Mouse (Mus musculus) midbrain, postnatal 0 days (tissue): Measurements from ENCODE around the gene Rnf31. TPM values are rescaled to one million over a fixed set of nuclear protein-coding genes. Genes with fewer than 3 reads are reported as not detected.
A peak's percentile ranks its signal among the peaks of the same experiment; 100 is the strongest.

ENCODE experiments used
- ATAC-seq: fragments of 200-750 bp; cut with Nextera tagmentation; 2 replicates; pipeline ENCODE4 v1.8.0; 2017; ENCODE audit warnings: moderate number of reproducible peaks, mild to moderate bottlenecking, moderate TSS enrichment, moderate library complexity; ENCODE audit not compliant: low FRiP score
- DNase-seq: peaks from one replicate; pipeline ENCODE4 v3.0.0-alpha.2; 2015; ENCODE audit warnings: low spot score
- H3K27ac ChIP-seq: fragments of 300-500 bp; sonication (generic); 2 replicates; pipeline ENCODE4 v1.5.1; 2014; ENCODE audit warnings: low read depth, mild to moderate bottlenecking, low read length, mixed read lengths
- H3K27me3 ChIP-seq: fragments of 300-500 bp; sonication (generic); 2 replicates; pipeline ENCODE4 v1.6.1; 2014; ENCODE audit warnings: low read length, control low read depth, mixed read lengths; ENCODE audit not compliant: insufficient read depth
- H3K36me3 ChIP-seq: fragments of 300-500 bp; sonication (generic); 2 replicates; pipeline ENCODE4 v1.6.1; 2014; ENCODE audit warnings: low read length, control low read depth, mixed read lengths; ENCODE audit not compliant: insufficient read depth
- H3K4me1 ChIP-seq: fragments of 300-500 bp; sonication (generic); 2 replicates; pipeline ENCODE4 v1.6.1; 2014; ENCODE audit warnings: mild to moderate bottlenecking, control low read depth, antibody characterized with exemption, low read length, mixed read lengths; ENCODE audit not compliant: insufficient read depth
- H3K4me2 ChIP-seq: fragments of 300-500 bp; sonication (generic); 2 replicates; pipeline ENCODE4 v1.6.1; 2014; ENCODE audit warnings: low read depth, mild to moderate bottlenecking, low read length, mixed read lengths; ENCODE audit not compliant: poor library complexity, severe bottlenecking
- H3K4me3 ChIP-seq: fragments of 300-500 bp; sonication (generic); 2 replicates; pipeline ENCODE4 v1.5.1; 2014; ENCODE audit warnings: low read depth, mild to moderate bottlenecking, low read length, moderate library complexity
- H3K9ac ChIP-seq: fragments of 300-500 bp; sonication (generic); replicated peaks from 2 replicates; pipeline ENCODE4 v1.6.1; 2014; ENCODE audit warnings: mild to moderate bottlenecking, low read length, moderate library complexity, mixed read lengths; ENCODE audit not compliant: poor library complexity, severe bottlenecking
- H3K9me3 ChIP-seq: fragments of 300-500 bp; sonication (generic); 2 replicates; pipeline ENCODE4 v1.6.1; 2016; ENCODE audit warnings: low read length, control low read depth
- CTCF ChIP-seq: IDR thresholded peaks from 2 replicates; pipeline ENCODE4 v1.5.1; 2016; ENCODE audit warnings: antibody characterized with exemption, mild to moderate bottlenecking
- WGBS: fragments of 180-500 bp; shearing (Covaris S2); extraction: QIAGEN DNeasy Blood & Tissue Kit; methylation state at CpG from one replicate; pipeline ENCODE4 v1.1.7; 2014; 5-methylcytosine and 5-hydroxymethylcytosine counted together
- polyA plus RNA-seq: library from polyadenylated mRNA; unstranded; fragments of >200 nt; fragmentation: Nextera tagmentation; extraction: Ambion mirVana; gene quantifications from 2 replicates; pipeline ENCODE4 v1.2.1, GENCODE M21; 2015
- total RNA-seq: library from RNA; depleted of rRNA; stranded (reverse); fragments of >200 nt; gene quantifications from 2 replicates; pipeline ENCODE4 v1.2.3, GENCODE M21; 2014

Gene Rnf31
- total and polyA plus RNA-seq, 2 experiments from 2014 or later, result 20.4 to 26.7 TPM

- H3K27me3 ChIP-seq, result no peaks in the 10 kb centered on the region
- peak; percentile 55 for DNase-seq
- 64% methylated on average over 13 of the region's 13 CpGs for WGBS
- H3K4me3 ChIP-seq, result no peak overlapping the region
- peaks cover 58% of the 10 kb centered on the region for H3K36me3 ChIP-seq
- H3K9ac ChIP-seq, result no peak overlapping the region
- no peak for TF ChIP-seq CTCF
- no peaks in the 10 kb centered on the region for H3K9me3 ChIP-seq
- H3K4me2 ChIP-seq, result no peak overlapping the region
- peaks cover 9% of the 10 kb centered on the region; the same call in 1 of the 2 replicates for H3K4me1 ChIP-seq
- no peak overlapping the region for H3K27ac ChIP-seq
- ATAC-seq, result no peak
Observed at GRCm38 (mm10) chr14:55596036-55596690, 4.7 kb downstream of the Rnf31 start.

- H3K36me3 ChIP-seq, result peaks cover 83% of the 10 kb centered on the region
- DNase-seq, result no peak
- no peak overlapping the region for H3K4me2 ChIP-seq
- H3K9ac ChIP-seq, result no peak overlapping the region
- no peaks in the 10 kb centered on the region for H3K4me1 ChIP-seq
- H3K27me3 ChIP-seq, result no peaks in the 10 kb centered on the region
- H3K27ac ChIP-seq, result no peak overlapping the region
- ATAC-seq, result no peak
- no peak for TF ChIP-seq CTCF
- 94% methylated on average over 21 of the region's 21 CpGs for WGBS
- H3K9me3 ChIP-seq, result no peaks in the 10 kb centered on the region
- no peak overlapping the region for H3K4me3 ChIP-seq
Observed at GRCm38 (mm10) chr14:55598521-55599390, 7.2 kb downstream of the Rnf31 start.

GRCm38 (mm10) chr14:55603271-55603632 lies 11.7 kb downstream of the Rnf31 start, which contains the start of gene Irf9:
Gene Irf9, plus strand, starts transcription at chr14:55603571.
- peaks cover 73% of the 10 kb centered on the region for H3K36me3 ChIP-seq
- peak within 1 kb of the TSS; percentile 29 for H3K4me3 ChIP-seq
- H3K4me2 ChIP-seq, result peak within 1 kb of the TSS; percentile 52
- H3K9ac ChIP-seq, result peak within 1 kb of the TSS; percentile 51; the same call in 1 of the 2 replicates
- 88% methylated on average over 7 of the region's 7 CpGs for WGBS
- DNase-seq (no peak), ATAC-seq (no peak)
- H3K27ac ChIP-seq, result peak within 1 kb of the TSS; percentile 68
- no peaks in the 10 kb centered on the region for H3K9me3 ChIP-seq
- H3K27me3 ChIP-seq, result no peaks in the 10 kb centered on the region
- TF ChIP-seq CTCF, result no peak
- no peaks in the 10 kb centered on the region for H3K4me1 ChIP-seq

- ATAC-seq (peak; percentile 90), DNase-seq (peak; percentile 91)
- Histone ChIP-seq H3K4me3 (peak overlapping the region; percentile 29), H3K9ac (peak overlapping the region; percentile 51; the same call in 1 of the 2 replicates), H3K9me3 (no peaks in the 10 kb centered on the region), H3K4me1 (no peaks in the 10 kb centered on the region), H3K27ac (peak overlapping the region; percentile 68), H3K27me3 (no peaks in the 10 kb centered on the region), H3K36me3 (peaks cover 73% of the 10 kb centered on the region), H3K4me2 (peak overlapping the region; percentile 52)
- WGBS, result 18% methylated on average over 19 of the region's 19 CpGs
- peak; percentile 95 for TF ChIP-seq CTCF
Observed at GRCm38 (mm10) chr14:55603633-55604576, 12.4 kb downstream of the Rnf31 start.

GRCm38 (mm10) chr14:55604823-55605222 lies 13.3 kb downstream of the Rnf31 start:
- Histone ChIP-seq H3K4me1 (no peaks in the 10 kb centered on the region), H3K9me3 (no peaks in the 10 kb centered on the region), H3K27me3 (no peaks in the 10 kb centered on the region), H3K4me2 (no peak overlapping the region), H3K4me3 (no peak overlapping the region), H3K9ac (no peak overlapping the region), H3K36me3 (peaks cover 71% of the 10 kb centered on the region), H3K27ac (peak overlapping the region; percentile 68; the same call in 1 of the 2 replicates)
- no peak for TF ChIP-seq CTCF
- no peak for DNase-seq
- ATAC-seq, result no peak
- 86% methylated on average over 11 of the region's 11 CpGs for WGBS
